Mouse (Mus musculus) ES-E14 (cell line): Measurements from ENCODE around the gene Zfp91. TPM values are rescaled to one million over a fixed set of nuclear protein-coding genes. Genes with fewer than 3 reads are reported as not detected.
"Not testable (repeated sequence)": the region's sequence is repeated elsewhere in the genome, so short reads cannot be mapped to it uniquely, and the experiment has no call there.

Experiments used
- DNase-seq: peaks from one replicate; pipeline ENCODE4 v3.0.0-alpha.2; 2013; ENCODE audit warnings: low read depth, low spot score
- H3K27ac ChIP-seq: 2 replicates; pipeline ENCODE4 v1.5.1; 2012; ENCODE audit warnings: low read depth, mild to moderate bottlenecking, low read length, moderate library complexity, mixed read lengths; ENCODE audit not compliant: poor library complexity, insufficient read depth, severe bottlenecking
- H3K36me3 ChIP-seq: 2 replicates; pipeline ENCODE4 v1.6.1; 2012; ENCODE audit warnings: mild to moderate bottlenecking, low read length, moderate library complexity, mixed read lengths; ENCODE audit not compliant: control insufficient read depth, poor library complexity, insufficient read depth, severe bottlenecking
- H3K4me1 ChIP-seq, 2 experiments: fragments of 150-350 bp in 1 of 2; sonication (generic) in 1 of 2; 2 replicates each; pipeline ENCODE4 v1.6.1; 2012; ENCODE audit warnings: low read length in 2 of 2, mild to moderate bottlenecking in 1 of 2, mixed read lengths in 1 of 2; ENCODE audit not compliant: control insufficient read depth in 2 of 2, insufficient read depth in 2 of 2, poor library complexity in 1 of 2
- H3K4me3 ChIP-seq, 2 experiments: fragments of 150-350 bp in 1 of 2; sonication (generic) in 1 of 2; 2 replicates each; pipeline ENCODE4 v1.5.1; 2012; ENCODE audit warnings: low read length in 2 of 2, low read depth in 1 of 2, mild to moderate bottlenecking in 1 of 2, mixed read lengths in 1 of 2; ENCODE audit not compliant: insufficient read depth in 1 of 2, poor library complexity in 1 of 2, severe bottlenecking in 1 of 2
- H3K9ac ChIP-seq: 2 replicates; pipeline ENCODE4 v1.6.1; 2012; ENCODE audit warnings: low read depth, mild to moderate bottlenecking, low read length, mixed read lengths; ENCODE audit not compliant: poor library complexity, insufficient read depth, severe bottlenecking
- H3K9me3 ChIP-seq: fragments of 150-350 bp; sonication (generic); 2 replicates; pipeline ENCODE4 v1.6.1; 2012; ENCODE audit warnings: low read depth, mild to moderate bottlenecking, low read length; ENCODE audit not compliant: control insufficient read depth, insufficient read depth
- CHD2 ChIP-seq: IDR thresholded peaks from 2 replicates; pipeline ENCODE4 v1.6.1; 2014; ENCODE audit warnings: mild to moderate bottlenecking, low read depth, low read length, inconsistent platforms
- HCFC1 ChIP-seq: IDR thresholded peaks from 2 replicates; pipeline ENCODE4 v1.6.1; 2012; ENCODE audit warnings: low read length, inconsistent platforms, borderline replicate concordance; ENCODE audit not compliant: insufficient read depth
- MAFK ChIP-seq: IDR thresholded peaks from 2 replicates; pipeline ENCODE4 v1.6.1; 2014; ENCODE audit warnings: mild to moderate bottlenecking, low read depth, low read length, inconsistent platforms; ENCODE audit not compliant: insufficient read depth
- ZC3H11A ChIP-seq: IDR thresholded peaks from 2 replicates; pipeline ENCODE4 v1.6.1; 2012; ENCODE audit warnings: low read depth, mild to moderate bottlenecking, inconsistent platforms, low read length, borderline replicate concordance
- ZNF384 ChIP-seq: IDR thresholded peaks from 2 replicates; pipeline ENCODE4 v1.6.1; 2012; ENCODE audit warnings: low read depth, low read length, inconsistent platforms
- in situ Hi-C, 2 experiments: fragments of 600-800 bp; cut with MboI; formaldehyde crosslinking; loops; one replicate each; pipeline ENCODE4 v1.15.1; 2025; ENCODE audit warnings: low sequenced_read_pairs in 2 of 2, inconsistent platforms in 1 of 2; ENCODE audit not compliant: unreplicated experiment in 2 of 2
- total RNA-seq: library from RNA; depleted of rRNA; stranded (reverse); fragments of 300-350 nt; gene quantifications from 2 replicates; pipeline ENCODE4 v1.2.3, GENCODE M21; 2012

The Zfp91 gene
- total RNA-seq, 1 experiment: 35.0 TPM

DNA sequence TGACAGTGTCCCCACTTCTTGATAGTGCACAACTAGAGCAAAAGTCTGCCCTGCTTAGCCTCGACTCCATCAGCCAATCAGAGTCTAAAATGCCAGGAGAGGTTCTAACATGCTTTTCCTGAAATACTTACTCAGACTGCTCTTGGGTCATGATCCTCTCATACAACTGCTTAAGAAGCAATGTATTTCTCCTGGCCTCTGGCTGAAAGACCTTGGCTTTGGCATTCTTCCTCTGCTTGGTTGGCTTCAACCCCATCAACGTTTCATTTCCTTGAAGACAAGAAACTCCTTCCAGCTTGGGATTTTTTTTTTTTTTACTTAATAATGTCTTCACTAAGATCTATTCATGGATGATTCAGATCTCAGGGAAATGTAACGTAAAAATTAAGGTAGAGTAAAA lies 39.6 kb downstream of the Zfp91 start:
- no peak overlapping the region for H3K4me3 ChIP-seq
- no peak for TF ChIP-seq MAFK
- no peak for TF ChIP-seq ZNF384
- no peak for TF ChIP-seq CHD2
- no peak for TF ChIP-seq HCFC1
- TF ChIP-seq ZC3H11A: no peak
- in situ Hi-C loops: no loop called here
- no peak overlapping the region for H3K27ac ChIP-seq
- no peaks in the 10 kb centered on the region for H3K4me1 ChIP-seq
- H3K9ac ChIP-seq: no peak overlapping the region
- no peaks in the 10 kb centered on the region for H3K9me3 ChIP-seq
- no peak for DNase-seq
- no peaks in the 10 kb centered on the region for H3K36me3 ChIP-seq

DNA sequence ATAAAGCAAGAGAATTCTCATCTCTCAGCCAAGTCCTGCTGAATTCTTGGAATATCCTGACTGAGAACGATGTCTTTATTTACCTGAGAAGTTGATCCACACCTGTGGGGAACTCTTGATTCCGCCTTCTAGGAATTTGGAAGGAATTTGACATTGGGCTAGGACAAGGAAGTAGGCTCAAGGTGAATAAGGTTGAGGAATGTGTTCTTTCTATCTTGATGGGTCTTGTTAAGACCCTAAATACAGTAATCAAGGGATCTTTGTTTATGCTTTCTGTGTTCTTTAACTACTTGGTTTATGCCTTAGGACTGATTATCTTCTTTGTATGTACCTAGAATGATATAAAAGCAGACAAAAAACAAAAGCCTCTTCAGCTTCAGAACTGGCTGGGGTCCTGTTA lies 64.0 kb downstream of the Zfp91 start:
- TF ChIP-seq CHD2 (peak; percentile 77), ZNF384 (no peak)
- no peaks in the 10 kb centered on the region for H3K9me3 ChIP-seq
- DNase-seq: peak; percentile 62
- H3K4me3 ChIP-seq: no peak overlapping the region
- H3K36me3 ChIP-seq: no peaks in the 10 kb centered on the region
- H3K4me1 ChIP-seq: peaks cover 4 to 14% of the 10 kb centered on the region in 2 experiments; a peak in 3 of 4 replicates
- H3K27ac ChIP-seq: peak overlapping the region; percentile 61; the same call in 1 of the 2 replicates
- no peak overlapping the region for H3K9ac ChIP-seq
- in situ Hi-C loops: no loop called here

DNA sequence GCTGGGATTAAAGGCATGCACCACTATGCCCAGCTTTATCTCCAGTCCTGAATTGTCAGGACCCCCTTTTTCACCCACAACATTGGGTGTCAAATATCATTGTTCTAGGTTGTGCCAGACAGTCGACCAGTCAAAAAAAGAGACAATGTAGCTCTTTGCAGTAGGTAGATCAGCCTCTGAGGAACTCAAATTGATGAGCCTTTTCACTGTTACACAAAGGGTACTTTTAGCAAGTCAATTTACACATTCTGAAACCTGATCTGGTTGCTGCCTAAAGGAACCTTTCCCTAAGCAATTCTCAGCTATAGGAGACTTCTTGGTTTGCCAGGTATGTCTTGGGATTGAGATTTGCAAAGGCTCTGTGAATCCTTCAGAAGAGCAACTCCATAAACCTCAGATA lies 64.9 kb downstream of the Zfp91 start:
- Histone ChIP-seq H3K9me3 (no peaks in the 10 kb centered on the region), H3K9ac (no peak overlapping the region), H3K4me1 (peaks cover 4 to 14% of the 10 kb centered on the region in 2 experiments; a peak in 3 of 4 replicates), H3K27ac (peak overlapping the region; percentile 69; the same call in 1 of the 2 replicates), H3K4me3 (no peak overlapping the region), H3K36me3 (no peaks in the 10 kb centered on the region)
- in situ Hi-C loops: no loop called here
- DNase-seq: peak; percentile 46
- TF ChIP-seq ZNF384: no peak
- TF ChIP-seq CHD2: no peak
- TF ChIP-seq HCFC1: no peak
- no peak for TF ChIP-seq MAFK
- no peak for TF ChIP-seq ZC3H11A

DNA sequence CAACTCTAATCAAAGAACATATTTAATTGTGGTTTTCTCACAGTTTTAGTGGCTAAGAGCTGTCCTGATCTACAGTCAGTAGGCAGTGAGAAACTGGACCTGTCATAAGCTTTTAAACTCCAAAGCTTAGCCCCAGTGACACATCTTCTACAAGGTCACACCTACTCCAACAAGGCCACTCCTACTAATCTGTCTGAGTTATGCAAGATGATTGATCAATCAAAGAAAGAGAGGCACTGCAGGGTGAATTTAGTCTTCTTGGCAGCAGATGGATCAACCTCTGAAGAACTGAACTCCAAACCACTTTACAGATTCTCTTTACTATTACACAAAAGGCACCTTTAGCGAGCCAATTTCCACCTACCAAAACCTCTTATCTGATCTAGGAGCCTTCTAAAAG lies 70.1 kb downstream of the Zfp91 start:
- Histone ChIP-seq H3K9me3 (no peaks in the 10 kb centered on the region), H3K27ac (no peak overlapping the region), H3K4me3 (no peak overlapping the region), H3K36me3 (no peaks in the 10 kb centered on the region), H3K9ac (no peak overlapping the region), H3K4me1 (peaks cover 0 to 7% of the 10 kb centered on the region in 2 experiments; a peak in 1 of 4 replicates)
- TF ChIP-seq ZNF384: no peak
- in situ Hi-C loops: no loop called here
- no peak for DNase-seq

DNA sequence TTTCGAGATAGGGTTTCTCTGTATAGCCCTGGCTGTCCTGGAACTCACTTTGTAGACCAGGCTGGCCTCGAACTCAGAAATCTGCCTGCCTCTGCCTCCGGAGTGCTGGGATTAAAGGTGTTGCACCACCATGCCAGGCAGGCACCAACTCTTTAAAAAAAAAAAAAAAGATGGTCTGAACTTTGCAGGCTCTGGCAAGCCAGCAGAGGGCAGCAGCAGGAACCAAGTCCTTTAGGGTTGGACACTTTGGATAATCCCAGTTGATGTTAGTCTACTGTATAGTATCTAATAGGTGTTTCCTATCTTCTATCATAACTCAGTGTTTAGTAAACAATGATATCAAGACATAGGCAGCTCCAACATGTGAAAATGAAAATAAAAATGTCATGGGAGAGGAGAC lies 73.6 kb downstream of the Zfp91 start:
- no peaks in the 10 kb centered on the region for H3K4me1 ChIP-seq
- no peak for DNase-seq
- in situ Hi-C loops: no loop called here
- no peaks in the 10 kb centered on the region for H3K9me3 ChIP-seq
- TF ChIP-seq ZNF384 (peak; percentile 97), MAFK (no peak), ZC3H11A (no peak)
- H3K9ac ChIP-seq: no peak overlapping the region
- no peaks in the 10 kb centered on the region for H3K36me3 ChIP-seq
- no peak overlapping the region for H3K4me3 ChIP-seq
- no peak overlapping the region for H3K27ac ChIP-seq

DNA sequence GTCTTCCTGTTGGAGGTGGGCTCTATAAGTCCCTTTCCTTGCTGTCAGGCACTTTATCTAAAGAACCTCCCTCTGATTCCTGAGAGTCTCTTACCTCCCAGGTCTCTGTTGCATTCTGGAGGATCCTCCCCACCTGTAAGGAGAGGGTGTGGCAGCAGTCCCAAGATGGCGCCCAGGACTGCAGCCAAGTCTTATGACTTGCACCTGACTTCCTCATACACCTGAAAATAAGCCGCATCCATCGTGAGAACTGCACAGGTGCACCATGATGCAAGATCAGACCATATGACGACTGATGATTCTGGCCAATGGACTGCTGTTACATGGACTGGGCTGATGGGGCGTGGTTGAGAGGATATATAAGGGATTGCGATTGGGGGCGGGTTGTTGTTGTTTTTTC lies 74.3 kb downstream of the Zfp91 start:
- H3K4me1 ChIP-seq, H3K27ac ChIP-seq, H3K9me3 ChIP-seq, DNase-seq, H3K9ac ChIP-seq, in situ Hi-C loops, H3K36me3 ChIP-seq, H3K4me3 ChIP-seq: not testable (repeated sequence)

DNA sequence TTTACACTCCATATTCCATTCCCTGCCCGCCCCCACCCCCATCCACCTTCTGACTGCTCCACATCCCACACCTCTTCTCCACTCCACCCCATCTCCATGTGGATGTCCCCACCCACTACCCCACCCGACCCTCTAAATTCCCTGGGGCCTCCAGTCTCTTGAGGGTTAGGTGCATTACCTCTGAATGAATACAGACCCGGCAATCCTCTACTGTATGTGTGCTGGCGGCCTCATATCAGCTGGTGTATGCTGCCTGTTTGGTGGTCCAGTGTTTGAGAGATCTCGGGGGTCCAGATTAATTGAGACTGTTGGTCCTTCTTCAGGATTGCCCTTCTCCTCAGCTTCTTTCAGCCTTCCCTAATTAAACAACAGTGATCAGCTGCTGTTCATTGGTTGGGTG lies 75.0 kb downstream of the Zfp91 start:
- H3K4me1 ChIP-seq, H3K36me3 ChIP-seq, H3K9me3 ChIP-seq, in situ Hi-C loops, DNase-seq, H3K4me3 ChIP-seq, H3K27ac ChIP-seq, H3K9ac ChIP-seq: not testable (repeated sequence)
